Mouse (Mus musculus) liver, adult 2 months (tissue): ENCODE measurements around the gene Depdc7. TPM values are rescaled to one million over a fixed set of nuclear protein-coding genes. Genes with fewer than 3 reads are reported as not detected.
A peak's percentile ranks its signal among the peaks of the same experiment; 100 is the strongest.

Experiments
- DNase-seq: peaks from one replicate; pipeline ENCODE4 v3.0.0-alpha.2; 2011; ENCODE audit warnings: low read depth, low spot score; ENCODE audit errors: extremely low read depth
- H3K27ac ChIP-seq: fragments of 200-500 bp; replicated peaks from 2 replicates; pipeline ENCODE4 v1.5.1; 2012; ENCODE audit warnings: low read depth, mild to moderate bottlenecking, control low read depth, inconsistent platforms, low read length; ENCODE audit not compliant: insufficient read depth
- H3K27me3 ChIP-seq: fragments of 200-500 bp; 2 replicates; pipeline ENCODE4 v1.6.1; 2012; ENCODE audit warnings: mild to moderate bottlenecking, moderate library complexity, low read length, inconsistent platforms; ENCODE audit not compliant: control insufficient read depth, insufficient read depth
- H3K36me3 ChIP-seq: fragments of 200-500 bp; 2 replicates; pipeline ENCODE4 v1.6.1; 2012; ENCODE audit warnings: low read length, inconsistent platforms; ENCODE audit not compliant: control insufficient read depth, insufficient read depth
- H3K4me1 ChIP-seq: fragments of 200-500 bp; 2 replicates; pipeline ENCODE4 v1.6.1; 2011; ENCODE audit warnings: low read length; ENCODE audit not compliant: control insufficient read depth, insufficient read depth
- H3K4me3 ChIP-seq: fragments of 200-500 bp; 2 replicates; pipeline ENCODE4 v1.5.1; 2011; ENCODE audit warnings: low read depth, mild to moderate bottlenecking, control low read depth, low read length, moderate library complexity; ENCODE audit not compliant: insufficient read depth
- H3K79me2 ChIP-seq: fragments of 200-500 bp; 2 replicates; pipeline ENCODE4 v1.6.1; 2012; ENCODE audit warnings: inconsistent platforms, mild to moderate bottlenecking, low read length, moderate library complexity; ENCODE audit not compliant: control insufficient read depth, insufficient read depth
- H3K9ac ChIP-seq: fragments of 200-500 bp; 2 replicates; pipeline ENCODE4 v1.6.1; 2012; ENCODE audit warnings: low read depth, mild to moderate bottlenecking, control low read depth, inconsistent platforms, low read length
- CTCF ChIP-seq: fragments of 200-500 bp; IDR thresholded peaks from 2 replicates; pipeline ENCODE4 v1.5.1; 2011; ENCODE audit warnings: low read depth, low read length, control low read depth
- POLR2A ChIP-seq: fragments of 200-500 bp; IDR thresholded peaks from 2 replicates; pipeline ENCODE4 v1.6.1; 2011; ENCODE audit warnings: low read length, control low read depth; ENCODE audit not compliant: insufficient read depth; ENCODE audit errors: extremely low read depth
- WGBS: fragments of 180-500 bp; shearing (Covaris S2); methylation state at CpG from one replicate; pipeline ENCODE4 v1.1.7; 2018; 5-methylcytosine and 5-hydroxymethylcytosine counted together
- polyA plus RNA-seq: library from polyadenylated mRNA; depleted of rRNA; stranded (reverse); fragments of >200 nt; gene quantifications from 2 replicates; pipeline ENCODE4 v1.2.3, GENCODE M21; 2012
- total RNA-seq: library from RNA; depleted of rRNA; stranded (reverse); fragments of >200 nt; gene quantifications from 2 replicates; pipeline ENCODE4 v1.2.3, GENCODE M21; 2014

Gene Depdc7
- total and polyA plus RNA-seq, 2 experiments: 30.0 to 53.5 TPM

DNA sequence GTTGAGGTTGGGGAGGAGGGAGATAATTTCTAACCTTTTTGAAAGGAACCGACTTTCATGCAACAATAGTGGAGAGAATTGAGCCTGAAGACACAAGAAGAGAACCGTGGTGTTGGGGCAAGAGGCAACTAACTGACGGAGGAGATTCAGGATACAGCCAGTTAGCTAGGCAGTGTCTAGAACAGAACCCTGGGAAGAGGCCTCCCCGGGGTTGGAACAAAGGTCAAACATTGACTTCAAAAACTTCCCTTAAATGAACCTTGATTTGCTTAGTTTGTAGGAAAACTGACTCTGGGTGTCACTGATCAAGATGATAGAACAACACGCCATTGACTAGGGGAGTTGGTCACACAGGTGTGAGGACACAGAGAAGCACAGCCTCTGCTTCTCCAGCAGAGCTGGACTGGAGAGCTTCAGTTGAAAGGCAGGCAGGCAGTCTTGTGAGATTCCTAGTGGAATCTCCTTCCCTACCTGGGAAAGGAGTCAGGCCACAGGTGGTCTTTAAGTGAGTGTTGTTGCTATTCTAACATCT is 6.0 kb upstream of the Depdc7 start:
- Histone ChIP-seq H3K9ac (no peak overlapping the region), H3K36me3 (no peaks in the 10 kb centered on the region), H3K27ac (no peak overlapping the region), H3K27me3 (no peaks in the 10 kb centered on the region), H3K4me3 (no peak overlapping the region), H3K4me1 (peaks cover 4% of the 10 kb centered on the region; the same call in 1 of the 2 replicates), H3K79me2 (no peaks in the 10 kb centered on the region)
- WGBS: 40% methylated on average over 5 of the region's 5 CpGs
- DNase-seq: peak; percentile 46
- TF ChIP-seq POLR2A (no peak), CTCF (no peak)

DNA sequence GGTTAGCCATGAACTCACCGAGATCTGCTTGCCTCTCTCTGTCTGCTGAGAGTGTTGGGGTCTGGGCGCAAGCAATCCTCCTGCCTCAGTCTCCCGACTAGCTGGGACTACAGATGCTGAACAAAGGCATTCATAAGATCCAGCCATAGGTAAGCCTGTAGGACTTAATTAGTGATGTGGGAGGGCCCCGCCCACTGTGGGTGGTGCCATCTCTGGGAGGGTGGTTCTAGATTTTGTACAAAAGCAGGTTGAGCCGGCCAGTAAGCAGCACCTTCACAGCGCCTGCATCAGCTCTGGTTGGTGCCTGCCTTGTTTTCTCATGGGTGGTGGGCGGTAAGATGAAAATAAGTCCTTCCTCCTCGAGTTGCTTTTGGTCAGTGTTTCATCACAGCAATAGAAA is 3.6 kb upstream of the Depdc7 start:
- 54% methylated on average over 8 of the region's 8 CpGs for WGBS
- no peaks in the 10 kb centered on the region for H3K36me3 ChIP-seq
- peaks cover 4% of the 10 kb centered on the region; the same call in 1 of the 2 replicates for H3K79me2 ChIP-seq
- H3K27me3 ChIP-seq: no peaks in the 10 kb centered on the region
- TF ChIP-seq POLR2A: no peak
- no peak for TF ChIP-seq CTCF
- H3K4me1 ChIP-seq: peaks cover 6% of the 10 kb centered on the region; the same call in 1 of the 2 replicates
- H3K4me3 ChIP-seq: no peak overlapping the region
- no peak overlapping the region for H3K27ac ChIP-seq
- no peak for DNase-seq
- H3K9ac ChIP-seq: no peak overlapping the region

DNA sequence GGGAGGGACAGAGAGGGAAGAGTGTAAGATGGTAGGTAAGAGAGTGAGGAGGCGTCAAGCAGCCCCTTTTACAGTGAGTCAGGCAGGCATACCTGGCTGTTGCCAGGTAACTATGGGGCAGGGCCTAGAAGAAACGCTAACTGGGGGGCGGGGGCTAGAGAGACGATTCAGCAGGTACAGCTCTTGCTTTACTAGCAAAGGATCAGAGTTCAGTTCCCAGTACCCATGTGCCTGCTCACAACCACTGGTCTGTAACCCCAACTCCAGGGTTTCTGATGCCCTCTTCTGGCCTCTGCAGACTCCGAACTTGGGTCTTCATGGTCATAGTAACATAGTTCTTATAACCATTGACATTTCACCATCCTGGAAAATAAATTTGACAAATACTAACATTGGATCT is 1.3 kb upstream of the Depdc7 start:
- Histone ChIP-seq H3K27me3 (no peaks in the 10 kb centered on the region), H3K79me2 (peaks cover 7% of the 10 kb centered on the region; the same call in 1 of the 2 replicates), H3K4me3 (no peak overlapping the region), H3K36me3 (no peaks in the 10 kb centered on the region), H3K27ac (no peak overlapping the region), H3K9ac (no peak overlapping the region), H3K4me1 (peaks cover 8% of the 10 kb centered on the region; the same call in 1 of the 2 replicates)
- 53% methylated on average over 5 of the region's 5 CpGs for WGBS
- TF ChIP-seq POLR2A (no peak), CTCF (peak; percentile 33; the same call in 1 of the 2 replicates)
- peak; percentile 69 for DNase-seq

DNA sequence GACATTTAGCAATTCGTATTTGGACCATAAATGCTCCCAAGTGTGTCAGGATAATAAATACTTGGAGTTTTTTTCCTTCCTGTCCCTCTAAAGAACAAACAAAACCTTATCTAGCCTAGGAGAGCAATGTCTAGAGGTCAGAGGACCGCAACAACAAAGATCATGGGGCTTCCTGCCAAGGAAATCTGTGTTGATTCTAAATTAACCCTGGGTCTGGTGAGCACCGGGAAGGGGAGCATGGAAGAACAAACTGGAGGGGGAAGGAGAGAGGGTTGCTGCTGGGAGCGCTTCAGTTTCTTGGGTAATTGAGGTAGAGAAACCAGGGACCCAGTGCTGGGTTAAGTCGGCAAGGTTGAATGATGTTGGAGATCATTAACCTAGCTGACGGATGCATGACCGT is 482 bp upstream of the Depdc7 start:
- Histone ChIP-seq H3K36me3 (no peaks in the 10 kb centered on the region), H3K27ac (peak overlapping the region; percentile 99), H3K79me2 (peaks cover 9% of the 10 kb centered on the region; the same call in 1 of the 2 replicates), H3K4me3 (peak overlapping the region; percentile 96), H3K27me3 (no peaks in the 10 kb centered on the region), H3K9ac (peak overlapping the region; percentile 80), H3K4me1 (peaks cover 10% of the 10 kb centered on the region)
- TF ChIP-seq CTCF (no peak), POLR2A (no peak)
- DNase-seq: peak; percentile 95
- WGBS: 6% methylated on average over 7 of the region's 7 CpGs

DNA sequence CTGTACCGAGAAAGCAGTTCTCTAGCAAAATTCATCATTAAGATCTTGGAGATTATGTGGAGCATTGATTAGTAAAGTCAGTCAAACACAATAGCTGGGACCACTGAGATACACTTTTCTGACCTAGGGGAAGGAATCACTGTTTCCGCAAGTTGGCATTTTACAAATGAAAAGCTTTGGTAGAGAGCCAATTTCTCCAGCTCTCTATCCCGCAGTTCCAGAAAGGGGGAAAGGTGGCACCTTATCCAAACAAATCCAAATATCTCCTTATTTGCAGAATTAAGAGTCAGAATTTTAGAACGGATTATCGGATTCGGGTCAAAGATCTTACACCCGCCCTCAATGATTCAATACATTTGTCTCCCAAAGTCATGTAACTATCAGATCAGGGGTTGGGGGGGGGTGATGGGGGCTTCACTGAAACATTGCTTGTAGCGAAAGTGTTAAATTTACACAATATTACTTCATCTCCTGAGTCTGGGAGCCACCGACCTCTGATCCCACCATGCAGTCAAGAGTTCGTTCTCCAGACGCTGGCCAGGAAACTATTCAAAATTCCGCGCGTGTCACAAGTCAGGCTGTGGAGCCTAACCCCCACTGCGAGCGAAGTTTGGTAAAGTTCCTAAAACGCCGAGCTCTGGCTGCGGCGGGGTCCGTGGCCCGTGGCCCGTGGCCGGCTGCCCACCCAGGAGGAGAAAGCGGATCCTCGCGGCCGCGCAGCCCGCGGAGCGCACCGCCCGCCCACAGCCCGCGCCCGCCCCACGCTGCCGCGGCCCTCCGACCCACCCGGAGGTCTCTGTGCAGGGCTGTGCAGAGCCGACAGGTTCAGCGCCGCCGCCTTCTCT is 560 bp downstream of the Depdc7 start:
- no peaks in the 10 kb centered on the region for H3K27me3 ChIP-seq
- H3K36me3 ChIP-seq: no peaks in the 10 kb centered on the region
- peak overlapping the region; percentile 99 for H3K27ac ChIP-seq
- H3K79me2 ChIP-seq: peaks cover 10% of the 10 kb centered on the region; the same call in 1 of the 2 replicates
- 3% methylated on average over 42 of the region's 46 CpGs for WGBS
- peak overlapping the region; percentile 100 for H3K9ac ChIP-seq
- TF ChIP-seq POLR2A: no peak
- TF ChIP-seq CTCF: no peak
- H3K4me3 ChIP-seq: peak overlapping the region; percentile 96
- peak; percentile 74 for DNase-seq
- peaks cover 10% of the 10 kb centered on the region for H3K4me1 ChIP-seq

DNA sequence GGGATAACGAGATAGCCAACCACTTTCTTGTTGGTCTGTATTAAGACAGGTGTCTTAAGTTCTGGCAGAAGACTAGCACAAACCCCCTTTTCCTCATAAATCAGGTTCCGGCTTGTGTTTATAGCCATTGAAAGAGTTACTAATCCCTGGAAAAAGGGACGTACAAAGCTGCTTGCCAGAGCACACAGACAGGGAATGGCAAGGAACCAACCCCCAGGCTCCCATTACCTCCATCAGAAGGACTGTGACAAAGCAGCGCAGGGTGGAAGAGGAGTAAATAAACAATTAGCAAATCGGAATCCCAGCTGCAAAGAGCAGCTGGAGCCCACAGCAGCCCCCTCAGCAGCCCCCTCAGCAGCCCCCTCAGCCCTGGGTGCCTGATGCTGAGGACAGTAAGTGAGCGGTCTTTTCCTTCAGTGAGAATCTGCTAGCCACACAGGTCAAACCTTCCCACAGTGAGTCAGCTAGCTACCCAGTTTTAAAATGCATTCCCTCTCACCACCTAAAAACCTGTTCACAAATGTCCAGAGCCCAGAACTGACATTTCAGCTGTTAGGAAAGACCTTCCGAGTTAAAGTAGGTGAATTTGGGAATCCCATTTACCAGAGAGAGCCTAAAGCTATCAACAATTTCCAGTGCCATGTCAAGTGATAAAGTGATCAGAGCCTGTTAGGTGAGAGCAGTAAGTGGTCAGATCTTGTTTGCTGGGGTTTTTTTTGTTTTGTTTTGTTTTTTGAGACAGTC is 1.5 kb downstream of the Depdc7 start:
- peak overlapping the region; percentile 99 for H3K27ac ChIP-seq
- WGBS: 26% methylated on average over 7 of the region's 7 CpGs
- H3K4me1 ChIP-seq: peaks cover 10% of the 10 kb centered on the region
- H3K79me2 ChIP-seq: peaks cover 18% of the 10 kb centered on the region; the same call in 1 of the 2 replicates
- no peaks in the 10 kb centered on the region for H3K27me3 ChIP-seq
- peak overlapping the region; percentile 86 for H3K9ac ChIP-seq
- peak overlapping the region; percentile 96 for H3K4me3 ChIP-seq
- H3K36me3 ChIP-seq: no peaks in the 10 kb centered on the region
- no peak for TF ChIP-seq POLR2A
- TF ChIP-seq CTCF: no peak
- peak; percentile 80 for DNase-seq
